9 mouse cellular contexts compared by ENCODE assay signal in genomic region chr14:121145698-121146097, GRCm38 (mm10).
DNase-seq lines count a peak whose midpoint lies in the region; ATAC-seq and TF ChIP-seq lines count a peak whose summit lies in the region.
"Had no signal": no experiment of that assay in that cellular context is flagged by ENCODE, and none has a peak within 500 bp of the region (broad histone marks: within the 10 kb centered on the region; RNA-seq: fewer than 3 reads in every experiment).

No protein-coding gene starts in this region.

- peak overlapping the region; percentile 60; the same call in 1 of the 2 replicates for H3K27ac ChIP-seq in lung, embryonic 16.5 days (ENCODE audit: low read length)
- peak overlapping the region; percentile 87 for H3K27ac ChIP-seq in kidney, postnatal 0 days
- H3K27ac ChIP-seq in small intestine, adult 2 months (ENCODE audit: insufficient read depth, low read depth, low read length): 0 out of 2 replicates have a peak overlapping the region, but pooled peaks have one; percentile 14
- H3K27ac ChIP-seq: embryonic facial prominence, embryonic 13.5 days had no signal

- H3K9ac ChIP-seq in lung, embryonic 16.5 days (ENCODE audit: low read length): peak overlapping the region; percentile 40
- no peak overlapping the region for H3K9ac ChIP-seq in kidney, postnatal 0 days (ENCODE audit: low read depth, low read length)
- H3K9ac ChIP-seq: embryonic facial prominence, embryonic 13.5 days had no signal

- H3K4me1 ChIP-seq in lung, embryonic 16.5 days (replicated peaks; ENCODE audit: control insufficient read depth, insufficient read depth, low read length): peaks cover 33% of the 10 kb centered on the region
- peaks cover 22% of the 10 kb centered on the region for H3K4me1 ChIP-seq in lung, adult 2 months (ENCODE audit: control insufficient read depth, insufficient read depth, low read length)
- H3K4me1 ChIP-seq in kidney, postnatal 0 days (replicated peaks; ENCODE audit: insufficient read depth, low read length): peaks cover 23% of the 10 kb centered on the region
- H3K4me1 ChIP-seq in small intestine, adult 2 months (ENCODE audit: control insufficient read depth, insufficient read depth, insufficient read length, low read length): peaks cover 14% of the 10 kb centered on the region; the same call in 1 of the 2 replicates

- peak; percentile 15 to 62 for DNase-seq in adrenal gland, adult (ENCODE audit: inconsistent age in 2 of 2, low spot score in 1 of 2)
- no peak for DNase-seq in adrenal gland, postnatal 25 days
- DNase-seq in lung, adult 2 months: no peak
- DNase-seq in kidney, postnatal 0 days (ENCODE audit: low spot score): peak; percentile 64
- DNase-seq in right cerebral cortex, adult 2 months (ENCODE audit: low spot score in 2 of 2): no peak
- no peak for DNase-seq in spleen, postnatal 4 days (ENCODE audit: low spot score in 2 of 2)

- WGBS in lung, embryonic 16.5 days: 14% methylated on average over 9 of the region's 10 CpGs
- 28% methylated on average over 10 of the region's 10 CpGs for WGBS in lung, adult 2 months
- 16% methylated on average over 10 of the region's 10 CpGs for WGBS in kidney, postnatal 0 days
- 9% methylated on average over 10 of the region's 10 CpGs for WGBS in small intestine, adult 2 months

- H3K27me3 ChIP-seq in lung, embryonic 16.5 days (ENCODE audit: control insufficient read depth, insufficient read depth, low read depth, low read length): no peaks in the 10 kb centered on the region
- H3K27me3 ChIP-seq in kidney, postnatal 0 days (ENCODE audit: insufficient read depth, low read length): no peaks in the 10 kb centered on the region
- H3K27me3 ChIP-seq in small intestine, adult 2 months (ENCODE audit: control insufficient read depth, insufficient read depth, low read length): no peaks in the 10 kb centered on the region
- H3K27me3 ChIP-seq: embryonic facial prominence, embryonic 13.5 days had no signal

- no peak for TF ChIP-seq CTCF in lung, adult 2 months (IDR thresholded peaks at IDR 0.05; ENCODE audit: insufficient read depth, low read length)
- TF ChIP-seq CTCF in kidney, postnatal 0 days (IDR thresholded peaks at IDR 0.05; ENCODE audit: low read depth): no peak
- no peak for TF ChIP-seq CTCF in small intestine, adult 2 months (IDR thresholded peaks at IDR 0.05; ENCODE audit: extremely low read depth, insufficient read length, insufficient replicate concordance, low read depth, low read length)

- H3K9me3 ChIP-seq in lung, embryonic 16.5 days (ENCODE audit: control insufficient read depth, low read length): no peaks in the 10 kb centered on the region
- no peaks in the 10 kb centered on the region for H3K9me3 ChIP-seq in kidney, postnatal 0 days (replicated peaks; ENCODE audit: low read length)
- H3K9me3 ChIP-seq: embryonic facial prominence, embryonic 13.5 days had no signal

- ATAC-seq in lung, embryonic 16.5 days (ENCODE audit: low read depth): peak; percentile 20; the same call in 1 of the 2 replicates
- peak; percentile 86 for ATAC-seq in kidney, postnatal 0 days (replicated peaks; ENCODE audit: low FRiP score, low read depth)

- peak overlapping the region; percentile 38; the same call in 1 of the 2 replicates for H3K4me2 ChIP-seq in lung, embryonic 16.5 days (ENCODE audit: low read depth, low read length)
- peak overlapping the region; percentile 41 for H3K4me2 ChIP-seq in kidney, postnatal 0 days (ENCODE audit: low read length)
- H3K4me2 ChIP-seq: embryonic facial prominence, embryonic 13.5 days had no signal

- no peak for TF ChIP-seq POLR2A in lung, adult 2 months (IDR thresholded peaks at IDR 0.05; ENCODE audit: borderline replicate concordance, extremely low read depth, low read depth, low read length)
- TF ChIP-seq POLR2A in small intestine, adult 2 months (IDR thresholded peaks at IDR 0.05; ENCODE audit: low read depth, low read length): no peak

- H3K4me3 ChIP-seq in lung, embryonic 16.5 days (ENCODE audit: low read length): no peak overlapping the region
- H3K4me3 ChIP-seq in lung, adult 2 months (replicated peaks; ENCODE audit: extremely low read depth, low read depth, low read length): no peak overlapping the region
- H3K4me3 ChIP-seq in kidney, postnatal 0 days (replicated peaks; ENCODE audit: low read depth, low read length): no peak overlapping the region
- 0 out of 2 replicates have a peak overlapping the region, but pooled peaks have one; percentile 12 for H3K4me3 ChIP-seq in small intestine, adult 2 months (ENCODE audit: low read depth, low read length)
- H3K4me3 ChIP-seq: embryonic facial prominence, embryonic 13.5 days had no signal

- no peaks in the 10 kb centered on the region for H3K36me3 ChIP-seq in lung, embryonic 16.5 days (ENCODE audit: control insufficient read depth, insufficient read depth, low read length)
- H3K36me3 ChIP-seq in kidney, postnatal 0 days (ENCODE audit: insufficient read depth, low read length): no peaks in the 10 kb centered on the region
- no peaks in the 10 kb centered on the region for H3K36me3 ChIP-seq in small intestine, adult 2 months (ENCODE audit: control insufficient read depth, insufficient read depth, low read length)
- H3K36me3 ChIP-seq: embryonic facial prominence, embryonic 13.5 days had no signal

Comparison
In these comparisons a context has a peak if more than half of its experiments do, and no peak if none do; other contexts are left out.
1. DNase-seq: peak in adrenal gland, adult (2 of 2) and kidney, postnatal 0 days (single experiment); none in adrenal gland, postnatal 25 days (single experiment), lung, adult 2 months (single experiment), right cerebral cortex, adult 2 months (0 of 2) and spleen, postnatal 4 days (0 of 2).
2. H3K27ac ChIP-seq: peak in every context shown above with its lines; median percentile 87 in kidney, postnatal 0 days; 60 in lung, embryonic 16.5 days; 14 in small intestine, adult 2 months.